Mouse (Mus musculus) neural tube, embryonic 11.5 days (tissue): ENCODE measurements around the gene Dffa. TPM values are rescaled to one million over a fixed set of nuclear protein-coding genes. Genes with fewer than 3 reads are reported as not detected.
"Not testable (repeated sequence)": the region's sequence is repeated elsewhere in the genome, so short reads cannot be mapped to it uniquely, and the experiment has no call there.

Experiments
- ATAC-seq: fragments of 200-750 bp; cut with Nextera tagmentation; 2 replicates; pipeline ENCODE4 v1.8.0; 2017; ENCODE audit warnings: moderate number of reproducible peaks, mild to moderate bottlenecking, moderate TSS enrichment, moderate library complexity; ENCODE audit not compliant: insufficient read depth, low FRiP score, low TSS enrichment
- DNase-seq: peaks from one replicate; pipeline ENCODE4 v3.0.0-alpha.2; 2015; ENCODE audit warnings: low spot score
- H3K27ac ChIP-seq: fragments of 300-500 bp; sonication (generic); 2 replicates; pipeline ENCODE4 v1.5.1; 2014; ENCODE audit warnings: low read depth, mild to moderate bottlenecking, low read length
- H3K27me3 ChIP-seq: fragments of 300-500 bp; sonication (generic); 2 replicates; pipeline ENCODE4 v1.6.1; 2014; ENCODE audit warnings: mild to moderate bottlenecking, low read length, mixed read lengths; ENCODE audit not compliant: control insufficient read depth, insufficient read depth
- H3K36me3 ChIP-seq: fragments of 300-500 bp; sonication (generic); 2 replicates; pipeline ENCODE4 v1.6.1; 2014; ENCODE audit warnings: mild to moderate bottlenecking, low read length, moderate library complexity, mixed read lengths; ENCODE audit not compliant: control insufficient read depth, insufficient read depth
- H3K4me1 ChIP-seq: fragments of 300-500 bp; sonication (generic); 2 replicates; pipeline ENCODE4 v1.6.1; 2014; ENCODE audit warnings: low read length, mixed read lengths; ENCODE audit not compliant: control insufficient read depth, insufficient read depth
- H3K4me2 ChIP-seq: fragments of 300-500 bp; sonication (generic); 2 replicates; pipeline ENCODE4 v1.6.1; 2014; ENCODE audit warnings: low read depth, mild to moderate bottlenecking, moderate library complexity
- H3K4me3 ChIP-seq: fragments of 300-500 bp; sonication (generic); 2 replicates; pipeline ENCODE4 v1.5.1; 2014; ENCODE audit warnings: low read depth, low read length
- H3K9ac ChIP-seq: fragments of 300-500 bp; sonication (generic); 2 replicates; pipeline ENCODE4 v1.6.1; 2014; ENCODE audit warnings: mild to moderate bottlenecking, low read length
- H3K9me3 ChIP-seq: fragments of 300-500 bp; sonication (generic); 2 replicates; pipeline ENCODE4 v1.6.1; 2016; ENCODE audit warnings: low read length; ENCODE audit not compliant: control insufficient read depth
- WGBS: fragments of 180-500 bp; shearing (Covaris S2); extraction: QIAGEN DNeasy Blood & Tissue Kit; methylation state at CpG from one replicate; pipeline ENCODE4 v1.1.7; 2014; 5-methylcytosine and 5-hydroxymethylcytosine counted together
- polyA plus RNA-seq: library from polyadenylated mRNA; unstranded; fragments of >200 nt; fragmentation: Nextera tagmentation; extraction: Ambion mirVana; gene quantifications from 2 replicates; pipeline ENCODE4 v1.2.1, GENCODE M21; 2014

Dffa gene
- polyA plus RNA-seq, 1 experiment from 2014 or later = 34.4 TPM

GRCm38 (mm10) chr4:149081528-149081927, 22.4 kb upstream of the Dffa start:
- Histone ChIP-seq H3K27ac (no peak overlapping the region), H3K9ac (no peak overlapping the region), H3K4me1 (no peaks in the 10 kb centered on the region), H3K4me3 (no peak overlapping the region), H3K36me3 (no peaks in the 10 kb centered on the region), H3K27me3 (no peaks in the 10 kb centered on the region), H3K4me2 (no peak overlapping the region), H3K9me3 (no peaks in the 10 kb centered on the region)
- WGBS = 84% methylated on average over 17 of the region's 17 CpGs
- no peak for DNase-seq
- no peak for ATAC-seq

- Histone ChIP-seq H3K9ac (no peak overlapping the region), H3K4me1 (no peaks in the 10 kb centered on the region), H3K4me3 (no peak overlapping the region), H3K4me2 (no peak overlapping the region), H3K36me3 (no peaks in the 10 kb centered on the region), H3K27ac (no peak overlapping the region), H3K27me3 (no peaks in the 10 kb centered on the region), H3K9me3 (no peaks in the 10 kb centered on the region)
- no peak for ATAC-seq
- DNase-seq = no peak
- WGBS = 85% methylated on average over 5 of the region's 5 CpGs
These were observed 18.6 kb upstream of the Dffa start for GRCm38 (mm10) chr4:149085381-149085780.

GRCm38 (mm10) chr4:149091364-149091763, 12.6 kb upstream of the Dffa start:
- 92% methylated on average over 8 of the region's 8 CpGs for WGBS
- H3K27me3 ChIP-seq = no peaks in the 10 kb centered on the region
- H3K36me3 ChIP-seq = no peaks in the 10 kb centered on the region; the same call in 1 of the 2 replicates
- no peak overlapping the region for H3K4me2 ChIP-seq
- no peak for ATAC-seq
- no peak overlapping the region for H3K4me3 ChIP-seq
- no peaks in the 10 kb centered on the region for H3K9me3 ChIP-seq
- no peak overlapping the region for H3K27ac ChIP-seq
- H3K9ac ChIP-seq = no peak overlapping the region
- DNase-seq = no peak
- no peaks in the 10 kb centered on the region for H3K4me1 ChIP-seq

GRCm38 (mm10) chr4:149097956-149098355, 6.0 kb upstream of the Dffa start:
- 86% methylated on average over 3 of the region's 3 CpGs for whole genome bisulfite sequencing
- H3K9me3 ChIP-seq = no peaks in the 10 kb centered on the region
- DNase-seq (no peak), ATAC-seq (no peak)
- no peak overlapping the region for H3K27ac ChIP-seq
- H3K4me1 ChIP-seq = peaks cover 10% of the 10 kb centered on the region
- no peaks in the 10 kb centered on the region for H3K27me3 ChIP-seq
- no peak overlapping the region for H3K4me3 ChIP-seq
- H3K9ac ChIP-seq = no peak overlapping the region
- H3K36me3 ChIP-seq = no peaks in the 10 kb centered on the region
- H3K4me2 ChIP-seq = peak overlapping the region; percentile 96; the same call in 1 of the 2 replicates

- Histone ChIP-seq H3K27ac (no peak overlapping the region), H3K4me3 (peak overlapping the region; percentile 100)
- no peak for ATAC-seq
These were observed 5.4 kb upstream of the Dffa start for GRCm38 (mm10) chr4:149098571-149098970.

GRCm38 (mm10) chr4:149099369-149100017, 4.5 kb upstream of the Dffa start, which contains the start of gene Pex14:
Gene Pex14, minus strand, starts transcription at chr4:149099876.
- Histone ChIP-seq H3K4me1 (peaks cover 12% of the 10 kb centered on the region), H3K27ac (no peak within 1 kb of the TSS), H3K36me3 (no peaks in the 10 kb centered on the region), H3K9me3 (no peaks in the 10 kb centered on the region), H3K9ac (peak within 1 kb of the TSS; percentile 84), H3K27me3 (no peaks in the 10 kb centered on the region), H3K4me3 (peak within 1 kb of the TSS; percentile 100), H3K4me2 (peak within 1 kb of the TSS; percentile 96)
- DNase-seq (peak; percentile 91), ATAC-seq (peak; percentile 78)
- WGBS = under 1% methylated on average over 48 of the region's 50 CpGs

More at GRCm38 (mm10) chr4:149098571-149098970, 5.4 kb upstream of the Dffa start:
- Histone ChIP-seq H3K36me3 (no peaks in the 10 kb centered on the region), H3K4me1 (peaks cover 10% of the 10 kb centered on the region), H3K4me2 (peak overlapping the region; percentile 96), H3K27me3 (no peaks in the 10 kb centered on the region), H3K9me3 (no peaks in the 10 kb centered on the region), H3K9ac (peak overlapping the region; percentile 84)
- DNase-seq = no peak
- 26% methylated on average over 11 of the region's 11 CpGs for WGBS

GRCm38 (mm10) chr4:149100449-149100848, 3.5 kb upstream of the Dffa start:
- H3K4me3 ChIP-seq, H3K9ac ChIP-seq, DNase-seq, ATAC-seq, H3K9me3 ChIP-seq, H3K27me3 ChIP-seq, H3K36me3 ChIP-seq, H3K27ac ChIP-seq, H3K4me2 ChIP-seq: not testable (repeated sequence)
- peaks cover 18% of the 10 kb centered on the region for H3K4me1 ChIP-seq
- WGBS = 90% methylated on average over 12 of the region's 12 CpGs

- DNase-seq (no peak), ATAC-seq (no peak)
- H3K27ac ChIP-seq = no peak overlapping the region
- H3K4me1 ChIP-seq = peaks cover 18% of the 10 kb centered on the region
- H3K4me3 ChIP-seq = no peak overlapping the region
- WGBS = 85% methylated on average over 3 of the region's 3 CpGs
- H3K9ac ChIP-seq = no peak overlapping the region
- no peaks in the 10 kb centered on the region for H3K36me3 ChIP-seq
- H3K27me3 ChIP-seq = no peaks in the 10 kb centered on the region
- H3K4me2 ChIP-seq = no peak overlapping the region
- no peaks in the 10 kb centered on the region for H3K9me3 ChIP-seq
These were observed 2.5 kb upstream of the Dffa start for GRCm38 (mm10) chr4:149101456-149101855.

- DNase-seq, H3K4me1 ChIP-seq, H3K9me3 ChIP-seq, H3K9ac ChIP-seq, H3K4me3 ChIP-seq, H3K36me3 ChIP-seq, H3K27ac ChIP-seq, H3K27me3 ChIP-seq, H3K4me2 ChIP-seq, ATAC-seq: not testable (repeated sequence)
- 92% methylated on average over 12 of the region's 12 CpGs for WGBS
These were observed 16.1 kb downstream of the Dffa start for GRCm38 (mm10) chr4:149119978-149120562.
